Mouse (Mus musculus): ENCODE measurements around the gene Prph2. TPM values are rescaled to one million over a fixed set of nuclear protein-coding genes. Genes with fewer than 3 reads are reported as not detected.

The Prph2 gene
- total RNA-seq, 2 experiments from 2014 or later = not detected

DNA sequence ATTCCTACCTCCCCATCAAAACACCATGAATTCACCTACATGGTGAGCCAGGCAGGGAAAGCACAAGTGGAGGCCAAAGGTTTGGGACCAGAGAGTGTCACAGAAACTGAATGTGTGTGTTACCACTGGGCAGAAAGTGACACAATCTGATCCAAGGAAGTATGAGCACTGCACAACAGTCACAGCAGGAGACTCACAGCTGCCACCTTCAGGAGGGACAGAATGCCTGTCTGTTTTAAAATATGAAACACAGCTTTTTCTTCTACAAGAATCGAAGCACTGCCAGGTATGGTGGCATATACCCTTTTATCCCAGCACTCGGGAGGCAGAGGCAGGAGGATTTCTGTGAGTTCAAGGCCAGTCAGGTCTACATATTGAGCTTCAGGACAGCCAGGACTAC lies 47.8 kb downstream of the Prph2 start:
- no peak for ATAC-seq (replicated peaks; ENCODE audit: poor library complexity, severe bottlenecking)

DNA sequence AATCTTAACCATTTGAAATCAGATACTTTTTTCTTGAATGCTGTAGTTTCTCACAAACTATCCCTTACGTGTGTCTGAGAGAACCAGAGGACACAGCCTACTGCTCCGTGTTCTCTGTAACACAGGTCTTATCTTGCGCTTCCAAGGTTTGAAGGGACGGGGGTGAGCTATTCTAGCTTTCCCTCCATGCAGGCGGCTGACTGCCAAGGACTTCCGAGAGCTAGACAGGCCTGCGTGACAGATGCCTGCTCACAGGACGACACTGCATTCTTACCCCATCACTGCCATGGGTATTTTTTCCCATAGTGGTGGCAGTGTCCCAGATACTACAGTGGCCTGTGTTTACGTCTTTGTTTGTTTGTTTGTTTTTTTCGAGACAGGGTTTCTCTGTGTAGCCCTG lies 50.0 kb downstream of the Prph2 start:
- ATAC-seq (replicated peaks; ENCODE audit: poor library complexity, severe bottlenecking) = no peak

DNA sequence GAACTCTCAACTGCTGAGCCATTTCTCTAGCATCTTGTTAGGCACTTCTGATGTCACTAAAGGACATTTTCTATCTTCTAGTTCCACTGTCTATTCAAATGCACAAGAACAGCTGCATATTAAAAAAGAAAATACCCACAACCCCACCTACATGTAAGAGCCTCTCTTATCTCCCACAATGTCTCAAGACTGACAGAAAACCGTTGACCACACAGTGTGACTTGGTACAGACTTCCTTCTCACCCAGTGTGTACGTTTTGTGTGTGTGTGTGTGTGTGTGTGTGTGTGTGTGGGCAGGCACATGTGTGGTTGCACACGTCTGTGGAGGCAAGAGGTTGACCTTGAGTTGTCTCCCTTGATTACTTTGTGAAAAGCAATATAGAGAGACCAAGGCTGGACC lies 51.9 kb downstream of the Prph2 start:
- ATAC-seq (replicated peaks; ENCODE audit: poor library complexity, severe bottlenecking) = peak; percentile 25; the same call in 1 of the 2 replicates

DNA sequence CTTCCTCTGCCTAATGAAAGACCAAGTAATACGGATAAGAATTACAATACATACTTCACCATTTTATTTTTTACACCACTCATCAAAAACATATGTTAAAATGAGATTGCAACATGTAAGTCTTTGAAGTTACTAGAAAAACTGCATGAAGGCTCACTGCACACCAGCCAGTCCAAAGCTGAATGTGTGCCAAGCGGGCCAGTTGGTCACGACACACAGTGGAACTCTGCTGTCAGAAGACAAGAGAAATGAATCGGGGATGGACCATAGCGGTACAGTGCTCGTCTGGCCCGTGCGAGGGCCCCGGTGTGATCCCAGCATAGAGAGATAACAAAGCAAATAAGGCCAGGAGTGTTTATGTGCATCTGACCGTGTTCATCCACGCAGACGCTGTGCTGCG lies 52.9 kb downstream of the Prph2 start:
- no peak for ATAC-seq (replicated peaks; ENCODE audit: poor library complexity, severe bottlenecking)

DNA sequence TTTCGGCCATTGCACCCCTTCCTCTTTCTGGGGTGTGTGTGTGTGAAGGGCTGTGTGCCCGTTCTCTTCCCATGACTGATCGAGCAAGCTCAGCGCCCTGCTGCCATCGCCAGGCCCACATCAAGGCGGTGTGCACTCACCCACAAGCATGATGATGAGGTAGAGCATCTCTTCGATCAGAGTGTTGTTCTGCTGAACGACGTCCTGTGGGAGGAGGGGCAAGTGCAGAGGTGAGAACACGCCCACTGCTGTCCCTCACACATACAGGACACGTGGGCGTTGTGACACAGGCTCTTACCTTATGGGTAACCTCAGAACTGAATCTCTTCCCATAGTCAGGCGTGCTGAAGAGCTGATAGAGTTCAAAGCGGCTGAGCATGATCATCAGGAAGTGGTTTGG lies 56.6 kb downstream of the Prph2 start:
- no peak; the same call in 1 of the 2 replicates for ATAC-seq (replicated peaks; ENCODE audit: poor library complexity, severe bottlenecking)

DNA sequence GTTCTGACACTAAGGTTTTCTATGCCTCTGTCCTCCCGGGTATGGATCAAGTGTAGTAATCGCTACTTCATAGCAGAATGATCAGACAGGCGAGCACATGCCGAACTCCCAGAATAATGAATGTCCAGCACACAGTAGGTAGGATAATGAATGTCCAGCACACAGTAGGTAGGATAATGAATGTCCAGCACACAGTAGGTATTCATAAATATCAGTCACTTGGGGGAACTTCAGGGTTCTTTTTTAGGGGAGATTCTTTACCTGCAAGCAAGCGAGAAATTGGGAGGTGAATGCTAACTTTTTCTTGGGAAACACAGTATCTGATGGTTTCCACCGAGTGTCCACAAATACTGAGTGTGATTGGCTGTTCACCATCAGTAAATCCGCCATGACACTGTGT lies 62.3 kb downstream of the Prph2 start:
- ATAC-seq (replicated peaks; ENCODE audit: poor library complexity, severe bottlenecking) = no peak

Other genes with a start within 250 kb of the Prph2 start
- gene Rrp36, start 236.1 kb upstream of the Prph2 start, total RNA-seq (2014; fragmentation: Nextera tagmentation) = 15.7 and 21.3 TPM in 2 replicates
- 48.2 and 66.9 TPM in 2 replicates for gene Rrp36, start 236.1 kb upstream of the Prph2 start, total RNA-seq (2017)
- 56.5 and 76.8 TPM in 2 replicates for gene Mea1, start 231.7 kb upstream of the Prph2 start, total RNA-seq (2014; fragmentation: Nextera tagmentation)
- gene Mea1, start 231.7 kb upstream of the Prph2 start, total RNA-seq (2017) = 73.8 and 82.4 TPM in 2 replicates
- 62.5 and 77.9 TPM in 2 replicates for gene Klhdc3, start 229.5 kb upstream of the Prph2 start, total RNA-seq (2014; fragmentation: Nextera tagmentation)
- gene Klhdc3, start 229.5 kb upstream of the Prph2 start, total RNA-seq (2017) = 26.8 and 30.9 TPM in 2 replicates
- gene Ppp2r5d, start 205.3 kb upstream of the Prph2 start, total RNA-seq (2014; fragmentation: Nextera tagmentation) = 48.7 and 49.3 TPM in 2 replicates
- gene Ppp2r5d, start 205.3 kb upstream of the Prph2 start, total RNA-seq (2017) = 45.9 and 57.1 TPM in 2 replicates
- 9.7 and 22.9 TPM in 2 replicates for gene Pex6, start 199.0 kb upstream of the Prph2 start, total RNA-seq (2014; fragmentation: Nextera tagmentation)
- 11.3 and 13.2 TPM in 2 replicates for gene Pex6, start 199.0 kb upstream of the Prph2 start, total RNA-seq (2017)
- 1.1 TPM in 1 of 2 replicates, not detected in the other for gene Gnmt, start 181.3 kb upstream of the Prph2 start, total RNA-seq (2014; fragmentation: Nextera tagmentation)
- 1.0 TPM in 1 of 2 replicates, not detected in the other for gene Gnmt, start 181.3 kb upstream of the Prph2 start, total RNA-seq (2017)
- 68.6 and 80.8 TPM in 2 replicates for gene Cnpy3, start 158.2 kb upstream of the Prph2 start, total RNA-seq (2014; fragmentation: Nextera tagmentation)
- gene Cnpy3, start 158.2 kb upstream of the Prph2 start, total RNA-seq (2017) = 100 and 121 TPM in 2 replicates
- gene Ptcra, start 146.7 kb upstream of the Prph2 start, total RNA-seq (2014; fragmentation: Nextera tagmentation) = 1.3 TPM in 1 of 2 replicates, not detected in the other
- gene Ptcra, start 146.7 kb upstream of the Prph2 start, total RNA-seq (2017) = not detected in 2 replicates
- gene 2310039H08Rik, start 137.8 kb upstream of the Prph2 start, total RNA-seq (2014; fragmentation: Nextera tagmentation) = 18.0 and 37.9 TPM in 2 replicates
- 21.5 and 26.9 TPM in 2 replicates for gene 2310039H08Rik, start 137.8 kb upstream of the Prph2 start, total RNA-seq (2017)
- 77.5 and 102 TPM in 2 replicates for gene Rpl7l1, start 127.8 kb upstream of the Prph2 start, total RNA-seq (2014; fragmentation: Nextera tagmentation)
- 153 and 206 TPM in 2 replicates for gene Rpl7l1, start 127.8 kb upstream of the Prph2 start, total RNA-seq (2017)
- gene Bicral, start 52.0 kb upstream of the Prph2 start, total RNA-seq (2014; fragmentation: Nextera tagmentation) = 24.6 and 25.8 TPM in 2 replicates
- gene Bicral, start 52.0 kb upstream of the Prph2 start, total RNA-seq (2017) = 9.0 and 11.7 TPM in 2 replicates
- 7.9 and 11.4 TPM in 2 replicates for gene Tbcc, start 19.8 kb upstream of the Prph2 start, total RNA-seq (2014; fragmentation: Nextera tagmentation)
- gene Tbcc, start 19.8 kb upstream of the Prph2 start, total RNA-seq (2017) = 9.1 and 14.0 TPM in 2 replicates
- 40.9 and 45.3 TPM in 2 replicates for gene Ubr2, start 100.1 kb downstream of the Prph2 start, total RNA-seq (2014; fragmentation: Nextera tagmentation)
- 20.3 and 25.3 TPM in 2 replicates for gene Ubr2, start 100.1 kb downstream of the Prph2 start, total RNA-seq (2017)